Mouse (Mus musculus): ENCODE data around the gene Plxnd1. TPM values are rescaled to one million over a fixed set of nuclear protein-coding genes. Genes with fewer than 3 reads are reported as not detected.

The Plxnd1 gene
- polyA plus RNA-seq, 2 experiments: 50.4 to 61.9 TPM

DNA sequence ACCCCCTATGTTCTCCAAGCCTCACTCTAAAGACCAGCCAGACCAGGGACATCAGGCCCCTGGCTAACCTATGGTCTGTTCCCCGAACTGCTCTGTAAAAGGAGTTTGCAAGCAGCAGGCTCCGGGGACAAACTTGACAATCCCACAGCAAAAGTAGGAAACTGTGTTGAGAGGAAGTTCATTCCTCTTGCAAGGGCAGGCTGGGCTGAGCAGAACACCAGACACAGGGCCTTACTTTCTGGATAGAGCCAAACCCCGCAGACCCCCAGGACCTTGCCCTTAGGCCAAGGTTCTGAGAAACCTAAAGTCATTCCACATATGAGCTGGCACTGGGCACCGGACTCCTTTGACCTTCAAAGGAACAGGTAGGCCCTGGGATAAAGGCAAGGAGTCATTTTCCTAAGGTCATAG is 731 bp upstream of the Plxnd1 start:
- 62% methylated on average over 4 of the region's 4 CpGs for WGBS
- TF ChIP-seq POLR2A (IDR thresholded peaks at IDR 0.05; ENCODE audit: borderline replicate concordance, extremely low read depth, insufficient read depth, insufficient read length): no peak
- Histone ChIP-seq H3K27me3 (ENCODE audit: control insufficient read depth, insufficient read depth, low read length) (peaks cover 30% of the 10 kb centered on the region), H3K4me1 (ENCODE audit: control insufficient read depth, insufficient read depth, low read length) (peaks cover 28% of the 10 kb centered on the region), H3K27ac (replicated peaks; ENCODE audit: low read depth, low read length) (no peak overlapping the region; the same call in 1 of the 2 replicates), H3K9ac (ENCODE audit: low read depth, low read length, severe bottlenecking) (no peak overlapping the region), H3K9me3 (ENCODE audit: control insufficient read depth, low read length) (no peaks in the 10 kb centered on the region), H3K4me2 (replicated peaks; ENCODE audit: low read depth, low read length, severe bottlenecking) (peak overlapping the region; percentile 90), H3K36me3 (ENCODE audit: control insufficient read depth, insufficient read depth, low read length) (no peaks in the 10 kb centered on the region), H3K4me3 (replicated peaks; ENCODE audit: low read length) (peak overlapping the region; percentile 60; the same call in 1 of the 2 replicates)
- ATAC-seq (ENCODE audit: low FRiP score, low read depth): no peak
- no peak for DNase-seq (ENCODE audit: low spot score)

DNA sequence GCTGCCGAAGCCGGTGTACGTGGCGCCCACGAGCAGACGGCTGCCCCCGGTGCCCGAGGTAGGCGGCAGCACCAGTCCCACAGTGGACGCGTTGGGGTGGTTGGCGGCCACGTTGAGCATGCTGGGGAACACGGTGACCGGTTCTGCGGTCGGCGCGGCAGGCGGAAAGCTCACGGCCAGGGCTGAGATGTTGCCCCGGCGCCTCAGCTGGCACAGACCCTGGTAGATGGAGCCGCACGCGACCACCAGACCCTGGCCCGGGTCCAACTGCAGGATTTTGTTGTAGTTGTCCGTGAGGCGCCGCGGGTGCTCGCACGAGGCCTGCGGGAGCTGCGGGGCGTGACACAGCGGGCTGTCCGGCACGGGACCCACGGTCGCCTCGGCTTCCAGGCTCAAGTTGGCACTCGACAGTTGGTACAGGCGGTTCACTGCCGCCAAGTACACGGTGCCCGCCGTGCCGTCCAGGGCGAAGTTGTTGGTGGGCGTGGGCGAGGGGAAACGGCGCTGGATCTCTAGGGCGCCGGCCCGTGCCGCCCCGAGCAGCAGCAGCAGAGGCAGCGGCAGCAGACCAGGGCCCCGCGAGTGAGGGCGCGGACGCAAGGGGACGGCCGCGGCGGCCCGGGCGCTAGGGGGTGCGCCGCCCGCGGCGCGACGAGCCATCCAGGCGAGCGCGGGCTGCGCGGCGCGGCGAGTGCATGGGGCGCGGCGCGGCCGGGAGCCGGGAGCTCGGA is 494 bp downstream of the Plxnd1 start:
- H3K4me3 ChIP-seq (replicated peaks; ENCODE audit: low read length): peak overlapping the region; percentile 60
- 6% methylated on average over 79 of the region's 93 CpGs for WGBS
- no peaks in the 10 kb centered on the region for H3K9me3 ChIP-seq (ENCODE audit: control insufficient read depth, low read length)
- H3K4me1 ChIP-seq (ENCODE audit: control insufficient read depth, insufficient read depth, low read length): peaks cover 28% of the 10 kb centered on the region
- H3K4me2 ChIP-seq (replicated peaks; ENCODE audit: low read depth, low read length, severe bottlenecking): peak overlapping the region; percentile 90
- TF ChIP-seq POLR2A (IDR thresholded peaks at IDR 0.05; ENCODE audit: borderline replicate concordance, extremely low read depth, insufficient read depth, insufficient read length): no peak
- peak overlapping the region; percentile 61 for H3K9ac ChIP-seq (ENCODE audit: low read depth, low read length, severe bottlenecking)
- H3K27ac ChIP-seq (replicated peaks; ENCODE audit: low read depth, low read length): peak overlapping the region; percentile 55
- no peak for DNase-seq (ENCODE audit: low spot score)
- H3K36me3 ChIP-seq (ENCODE audit: control insufficient read depth, insufficient read depth, low read length): no peaks in the 10 kb centered on the region
- ATAC-seq (ENCODE audit: low FRiP score, low read depth): no peak; the same call in 1 of the 2 replicates
- peaks cover 30% of the 10 kb centered on the region for H3K27me3 ChIP-seq (ENCODE audit: control insufficient read depth, insufficient read depth, low read length)

DNA sequence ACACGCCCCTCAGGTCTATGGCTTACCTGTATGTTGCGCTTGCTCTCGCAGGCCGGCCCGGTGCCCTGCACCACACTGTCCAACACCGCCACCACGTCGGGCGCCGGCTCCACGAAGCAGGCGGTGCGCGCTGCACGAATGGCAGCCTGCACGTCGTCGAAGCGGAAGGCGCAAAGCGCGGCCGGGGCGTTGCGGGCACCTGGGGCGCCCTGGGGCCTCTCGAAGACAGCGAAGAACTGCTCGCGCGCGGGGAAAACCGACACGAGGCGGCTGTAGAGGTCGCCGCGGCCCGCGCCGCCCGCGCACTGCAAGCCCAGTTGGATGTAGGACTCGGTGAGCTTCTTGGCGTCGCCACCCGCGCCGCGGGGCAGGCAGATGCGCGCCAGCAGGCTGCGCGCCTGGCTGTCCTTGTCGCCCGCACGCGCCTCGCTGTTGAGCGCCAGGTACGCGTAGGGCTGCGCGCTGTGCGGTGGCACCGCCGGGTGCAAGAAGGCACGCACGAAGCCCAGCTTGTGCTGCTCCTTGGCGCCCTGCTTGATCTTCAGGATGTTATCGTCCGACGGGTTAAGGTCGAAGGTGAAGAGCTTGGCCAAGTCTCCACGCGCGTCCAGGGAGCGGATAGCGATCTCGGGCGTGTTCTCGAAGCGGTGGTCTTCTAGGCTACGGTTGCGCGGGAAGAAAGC is 1.2 kb downstream of the Plxnd1 start:
- no peak for TF ChIP-seq POLR2A (IDR thresholded peaks at IDR 0.05; ENCODE audit: borderline replicate concordance, extremely low read depth, insufficient read depth, insufficient read length)
- no peaks in the 10 kb centered on the region for H3K9me3 ChIP-seq (ENCODE audit: control insufficient read depth, low read length)
- peak overlapping the region; percentile 61 for H3K9ac ChIP-seq (ENCODE audit: low read depth, low read length, severe bottlenecking)
- no peaks in the 10 kb centered on the region for H3K36me3 ChIP-seq (ENCODE audit: control insufficient read depth, insufficient read depth, low read length)
- H3K27ac ChIP-seq (replicated peaks; ENCODE audit: low read depth, low read length): 0 out of 2 replicates have a peak overlapping the region, but pooled peaks have one; percentile 55
- WGBS: 4% methylated on average over 55 of the region's 86 CpGs
- H3K4me3 ChIP-seq (replicated peaks; ENCODE audit: low read length): peak overlapping the region; percentile 60
- no peak for ATAC-seq (ENCODE audit: low FRiP score, low read depth)
- peaks cover 28% of the 10 kb centered on the region for H3K4me1 ChIP-seq (ENCODE audit: control insufficient read depth, insufficient read depth, low read length)
- no peak for DNase-seq (ENCODE audit: low spot score)
- peaks cover 30% of the 10 kb centered on the region for H3K27me3 ChIP-seq (ENCODE audit: control insufficient read depth, insufficient read depth, low read length)
- H3K4me2 ChIP-seq (replicated peaks; ENCODE audit: low read depth, low read length, severe bottlenecking): peak overlapping the region; percentile 90

DNA sequence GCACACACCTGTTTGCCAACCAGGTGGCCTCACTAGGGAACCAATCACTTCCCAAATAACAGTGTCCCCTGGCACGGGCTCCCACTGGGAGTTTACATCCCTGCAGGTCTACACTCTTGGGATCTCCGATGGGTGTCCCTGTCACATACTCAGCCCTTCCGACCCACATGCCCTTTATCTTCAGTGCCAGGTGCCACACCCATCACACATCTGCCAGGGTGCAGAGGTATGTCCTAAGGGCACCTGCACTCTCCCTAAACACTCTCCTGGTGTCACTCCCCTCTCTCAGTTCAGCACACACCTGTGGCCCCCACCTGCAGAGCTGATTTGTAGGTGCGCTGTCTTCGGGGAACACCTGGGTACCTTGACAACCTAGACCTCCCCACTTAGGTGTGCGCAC is 1.8 kb downstream of the Plxnd1 start:
- Histone ChIP-seq H3K36me3 (ENCODE audit: control insufficient read depth, insufficient read depth, low read length) (no peaks in the 10 kb centered on the region), H3K4me2 (replicated peaks; ENCODE audit: low read depth, low read length, severe bottlenecking) (peak overlapping the region; percentile 90), H3K4me1 (ENCODE audit: control insufficient read depth, insufficient read depth, low read length) (peaks cover 25% of the 10 kb centered on the region), H3K9me3 (ENCODE audit: control insufficient read depth, low read length) (no peaks in the 10 kb centered on the region), H3K4me3 (replicated peaks; ENCODE audit: low read length) (peak overlapping the region; percentile 60), H3K27me3 (ENCODE audit: control insufficient read depth, insufficient read depth, low read length) (peaks cover 30% of the 10 kb centered on the region), H3K27ac (replicated peaks; ENCODE audit: low read depth, low read length) (no peak overlapping the region), H3K9ac (ENCODE audit: low read depth, low read length, severe bottlenecking) (peak overlapping the region; percentile 61; the same call in 1 of the 2 replicates)
- 41% methylated on average over 6 of the region's 6 CpGs for WGBS
- no peak for TF ChIP-seq POLR2A (IDR thresholded peaks at IDR 0.05; ENCODE audit: borderline replicate concordance, extremely low read depth, insufficient read depth, insufficient read length)
- no peak for ATAC-seq (ENCODE audit: low FRiP score, low read depth)
- DNase-seq (ENCODE audit: low spot score): no peak

DNA sequence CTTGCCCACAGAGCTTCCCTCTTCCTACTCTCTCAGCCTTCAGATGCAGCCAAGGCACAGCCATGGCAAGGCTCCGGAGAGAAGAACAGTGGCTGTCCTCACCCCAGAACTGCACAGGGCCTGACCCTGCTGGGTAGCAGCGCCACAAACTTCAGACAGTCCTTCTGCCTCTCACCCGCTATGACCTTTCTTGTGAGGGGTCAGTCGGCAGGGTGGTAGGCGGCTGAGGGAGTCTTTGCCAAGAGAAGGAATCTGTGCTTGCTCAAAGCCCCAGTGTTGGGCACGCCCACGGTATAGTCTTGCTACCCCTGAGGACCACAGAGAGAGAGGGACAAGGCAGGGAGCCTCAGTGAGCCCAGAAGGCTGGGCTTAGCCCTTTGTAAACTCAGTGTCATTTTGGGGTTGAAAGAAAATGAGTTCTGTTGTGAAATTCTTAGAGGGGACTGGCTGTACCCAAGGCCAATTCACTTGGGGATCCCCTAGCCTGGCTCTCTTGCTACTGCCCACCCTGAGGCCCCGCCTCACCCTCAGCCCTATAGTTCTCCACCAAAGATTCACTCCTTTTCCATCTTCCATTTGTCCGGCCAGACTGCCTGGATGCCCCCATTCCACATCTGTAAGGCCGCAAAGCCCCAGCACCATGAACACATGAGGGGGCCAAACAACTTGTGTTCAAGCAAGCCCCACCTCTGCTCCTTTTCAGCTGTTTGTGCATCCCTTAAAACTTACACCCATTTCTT is 2.8 kb downstream of the Plxnd1 start:
- 41% methylated on average over 10 of the region's 10 CpGs for WGBS
- peaks cover 22% of the 10 kb centered on the region for H3K4me1 ChIP-seq (ENCODE audit: control insufficient read depth, insufficient read depth, low read length)
- H3K4me3 ChIP-seq (replicated peaks; ENCODE audit: low read length): peak overlapping the region; percentile 60
- DNase-seq (ENCODE audit: low spot score) (no peak), ATAC-seq (ENCODE audit: low FRiP score, low read depth) (no peak)
- no peak overlapping the region for H3K27ac ChIP-seq (replicated peaks; ENCODE audit: low read depth, low read length)
- H3K9me3 ChIP-seq (ENCODE audit: control insufficient read depth, low read length): no peaks in the 10 kb centered on the region
- no peak for TF ChIP-seq POLR2A (IDR thresholded peaks at IDR 0.05; ENCODE audit: borderline replicate concordance, extremely low read depth, insufficient read depth, insufficient read length)
- H3K36me3 ChIP-seq (ENCODE audit: control insufficient read depth, insufficient read depth, low read length): no peaks in the 10 kb centered on the region
- H3K27me3 ChIP-seq (ENCODE audit: control insufficient read depth, insufficient read depth, low read length): peaks cover 30% of the 10 kb centered on the region
- peak overlapping the region; percentile 14 for H3K4me2 ChIP-seq (replicated peaks; ENCODE audit: low read depth, low read length, severe bottlenecking)
- peak overlapping the region; percentile 8 for H3K9ac ChIP-seq (ENCODE audit: low read depth, low read length, severe bottlenecking)
